Mouse (Mus musculus) mouse trophoblast stem cell (cell line): ENCODE data around the gene Rad54l2.

ENCODE experiments used
- in situ Hi-C, 2 experiments: fragments of 300-500 bp; cut with MseI, MboI; formaldehyde crosslinking; loops; 2 replicates in 1 of 2; 3 replicates in 1 of 2; pipeline ENCODE4 v1.15.1; 2025

Gene Rad54l2

GRCm38 (mm10) chr9:106788812-106789321 lies at the start of gene Rad54l2:
Rad54l2 (minus strand) TSS chr9:106789194.
- in situ Hi-C loops = no loop called here

- in situ Hi-C loops = no loop called here
Observed at GRCm38 (mm10) chr9:106822381-106823104, 33.5 kb upstream of the Rad54l2 start.

- in situ Hi-C loops = no loop called here
Observed at GRCm38 (mm10) chr9:106821618-106822380, 32.8 kb upstream of the Rad54l2 start, which contains the start of gene Dcaf1. Dcaf1 (plus strand) TSS chr9:106821874.

GRCm38 (mm10) chr9:106821050-106821617 lies 32.1 kb upstream of the Rad54l2 start:
- in situ Hi-C loops = no loop called here

GRCm38 (mm10) chr9:106819201-106819600 lies 30.2 kb upstream of the Rad54l2 start:
- in situ Hi-C loops = no loop called here

- in situ Hi-C loops = no loop called here
Observed at GRCm38 (mm10) chr9:106818191-106818590, 29.2 kb upstream of the Rad54l2 start.

- in situ Hi-C loops = no loop called here
Observed at GRCm38 (mm10) chr9:106806503-106806902, 17.5 kb upstream of the Rad54l2 start.

- in situ Hi-C loops = no loop called here
Observed at GRCm38 (mm10) chr9:106790831-106791230, 1.8 kb upstream of the Rad54l2 start.

- in situ Hi-C loops = no loop called here
Observed at GRCm38 (mm10) chr9:106789363-106789762, 369 bp upstream of the Rad54l2 start.

- in situ Hi-C loops = no loop called here
Observed at GRCm38 (mm10) chr9:106787979-106788811, 799 bp downstream of the Rad54l2 start.

- in situ Hi-C loops = no loop called here
Observed at GRCm38 (mm10) chr9:106785206-106785605, 3.8 kb downstream of the Rad54l2 start.

GRCm38 (mm10) chr9:106783554-106783953 lies 5.4 kb downstream of the Rad54l2 start:
- in situ Hi-C loops = no loop called here

- in situ Hi-C loops = no loop called here
Observed at GRCm38 (mm10) chr9:106780086-106780485, 8.9 kb downstream of the Rad54l2 start.

- in situ Hi-C loops = no loop called here
Observed at GRCm38 (mm10) chr9:106778319-106778718, 10.7 kb downstream of the Rad54l2 start.

GRCm38 (mm10) chr9:106777423-106777822 lies 11.6 kb downstream of the Rad54l2 start:
- in situ Hi-C loops = no loop called here

GRCm38 (mm10) chr9:106776116-106776515 lies 12.9 kb downstream of the Rad54l2 start:
- in situ Hi-C loops = no loop called here

GRCm38 (mm10) chr9:106771770-106772169 lies 17.2 kb downstream of the Rad54l2 start:
- in situ Hi-C loops = no loop called here

GRCm38 (mm10) chr9:106770216-106770615 lies 18.8 kb downstream of the Rad54l2 start:
- in situ Hi-C loops = no loop called here

- in situ Hi-C loops = no loop called here
Observed at GRCm38 (mm10) chr9:106769781-106770180, 19.2 kb downstream of the Rad54l2 start.

GRCm38 (mm10) chr9:106756421-106756820 lies 32.6 kb downstream of the Rad54l2 start:
- in situ Hi-C loops = no loop called here

- in situ Hi-C loops = no loop called here
Observed at GRCm38 (mm10) chr9:106755776-106756175, 33.2 kb downstream of the Rad54l2 start.
